In genomic region chr5:33627968-33628367, GRCm38 (mm10) we compare ENCODE assay signal across 8 mouse cellular contexts. TPM values are rescaled to one million over a fixed set of nuclear protein-coding genes. Genes with fewer than 3 reads are reported as not detected.
A peak's percentile ranks its signal among the peaks of the same experiment; 100 is the strongest.
DNase-seq lines count a peak whose midpoint lies in the region; ATAC-seq and TF ChIP-seq lines count a peak whose summit lies in the region.

No protein-coding gene starts in this region.

- 68% methylated on average over 4 of the region's 4 CpGs for WGBS in embryonic facial prominence, embryonic 10.5 days
- WGBS in hindbrain, embryonic 14.5 days: 35% methylated on average over 4 of the region's 4 CpGs
- 17% methylated on average over 4 of the region's 4 CpGs for WGBS in liver, postnatal 0 days (ENCODE audit: insufficient replicate concordance)
- 13% methylated on average over 4 of the region's 4 CpGs for WGBS in stomach, postnatal 0 days

- peak overlapping the region; percentile 92 for H3K4me3 ChIP-seq in embryonic facial prominence, embryonic 10.5 days
- 0 out of 2 replicates have a peak overlapping the region, but pooled peaks have one; percentile 80 for H3K4me3 ChIP-seq in hindbrain, embryonic 14.5 days (replicated peaks; ENCODE audit: low read length)
- H3K4me3 ChIP-seq in liver, postnatal 0 days (ENCODE audit: low read depth, low read length): peak overlapping the region; percentile 68
- H3K4me3 ChIP-seq in stomach, postnatal 0 days (ENCODE audit: low read depth, low read length): peak overlapping the region; percentile 79

- intact Hi-C loops in heart, postnatal 14 days (cut with DNase I): no loop called here
- intact Hi-C loops in left cerebral cortex, postnatal 14 days (cut with DNase I): no loop called here

- H3K36me3 ChIP-seq in embryonic facial prominence, embryonic 10.5 days (replicated peaks): peaks cover 23% of the 10 kb centered on the region
- H3K36me3 ChIP-seq in hindbrain, embryonic 14.5 days (replicated peaks; ENCODE audit: control insufficient read depth, insufficient read depth): no peaks in the 10 kb centered on the region
- H3K36me3 ChIP-seq in liver, postnatal 0 days (replicated peaks; ENCODE audit: insufficient read depth, low read length): peaks cover 3% of the 10 kb centered on the region; the same call in 1 of the 2 replicates
- no peaks in the 10 kb centered on the region for H3K36me3 ChIP-seq in stomach, postnatal 0 days (ENCODE audit: control insufficient read depth, insufficient read depth, low read length)

- no peak for ATAC-seq in hindbrain, embryonic 14.5 days (ENCODE audit: low FRiP score)
- ATAC-seq in liver, postnatal 0 days: no peak
- ATAC-seq in stomach, postnatal 0 days (ENCODE audit: low FRiP score, low TSS enrichment): no peak

- DNase-seq in heart, adult 18-20 months: peak; percentile 41 to 46
- no peak for DNase-seq in heart, postnatal 14 days
- DNase-seq in embryonic facial prominence, embryonic 10.5 days (ENCODE audit: low spot score): no peak
- DNase-seq in hindbrain, embryonic 14.5 days (ENCODE audit: low spot score): no peak
- DNase-seq in liver, postnatal 0 days: no peak
- DNase-seq in stomach, postnatal 0 days (ENCODE audit: low spot score): no peak
- DNase-seq in left cerebral cortex, postnatal 14 days (ENCODE audit: low spot score in 2 of 2): no peak
- no peak for DNase-seq in cerebellum, adult 11 months

- peaks cover 30% of the 10 kb centered on the region for H3K4me1 ChIP-seq in embryonic facial prominence, embryonic 10.5 days
- peaks cover 17% of the 10 kb centered on the region for H3K4me1 ChIP-seq in hindbrain, embryonic 14.5 days (replicated peaks; ENCODE audit: control insufficient read depth, insufficient read depth, low read length)
- peaks cover 23% of the 10 kb centered on the region for H3K4me1 ChIP-seq in liver, postnatal 0 days (ENCODE audit: insufficient read depth)
- peaks cover 5% of the 10 kb centered on the region; the same call in 1 of the 2 replicates for H3K4me1 ChIP-seq in stomach, postnatal 0 days (replicated peaks; ENCODE audit: control insufficient read depth, insufficient read depth)

- H3K4me2 ChIP-seq in hindbrain, embryonic 14.5 days (replicated peaks): peak overlapping the region; percentile 91
- peak overlapping the region; percentile 92 for H3K4me2 ChIP-seq in liver, postnatal 0 days (ENCODE audit: low read depth, low read length)
- peak overlapping the region; percentile 86 for H3K4me2 ChIP-seq in stomach, postnatal 0 days (replicated peaks; ENCODE audit: low read depth)

- no peak overlapping the region; the same call in 1 of the 2 replicates for H3K27ac ChIP-seq in embryonic facial prominence, embryonic 10.5 days (replicated peaks)
- no peak overlapping the region for H3K27ac ChIP-seq in hindbrain, embryonic 14.5 days
- H3K27ac ChIP-seq in liver, postnatal 0 days (ENCODE audit: low read depth): no peak overlapping the region
- H3K27ac ChIP-seq in stomach, postnatal 0 days (replicated peaks): no peak overlapping the region

- H3K27me3 ChIP-seq in embryonic facial prominence, embryonic 10.5 days (replicated peaks; ENCODE audit: low read depth, poor library complexity, severe bottlenecking): no peaks in the 10 kb centered on the region
- H3K27me3 ChIP-seq in hindbrain, embryonic 14.5 days (ENCODE audit: control insufficient read depth, insufficient read depth, low read length): no peaks in the 10 kb centered on the region
- H3K27me3 ChIP-seq in liver, postnatal 0 days (ENCODE audit: insufficient read depth, low read length): no peaks in the 10 kb centered on the region
- no peaks in the 10 kb centered on the region for H3K27me3 ChIP-seq in stomach, postnatal 0 days (ENCODE audit: control insufficient read depth, insufficient read depth, low read length)

- no peak overlapping the region for H3K9ac ChIP-seq in hindbrain, embryonic 14.5 days
- no peak overlapping the region for H3K9ac ChIP-seq in liver, postnatal 0 days (replicated peaks)
- 0 out of 2 replicates have a peak overlapping the region, but pooled peaks have one; percentile 27 for H3K9ac ChIP-seq in stomach, postnatal 0 days (ENCODE audit: low read length)

- TF ChIP-seq CTCF in liver, postnatal 0 days (IDR thresholded peaks at IDR 0.05; ENCODE audit: low read depth): no peak
- TF ChIP-seq CTCF in stomach, postnatal 0 days (IDR thresholded peaks at IDR 0.05; ENCODE audit: low read depth): no peak

- no peaks in the 10 kb centered on the region for H3K9me3 ChIP-seq in embryonic facial prominence, embryonic 10.5 days
- no peaks in the 10 kb centered on the region for H3K9me3 ChIP-seq in hindbrain, embryonic 14.5 days (ENCODE audit: control insufficient read depth, low read length)
- no peaks in the 10 kb centered on the region for H3K9me3 ChIP-seq in liver, postnatal 0 days (ENCODE audit: low read length)
- H3K9me3 ChIP-seq in stomach, postnatal 0 days (ENCODE audit: control insufficient read depth, low read length): no peaks in the 10 kb centered on the region

- no peak for TF ChIP-seq EP300 in liver, postnatal 0 days (IDR thresholded peaks at IDR 0.05; ENCODE audit: low read depth)
- no peak for TF ChIP-seq EP300 in stomach, postnatal 0 days (optimal IDR thresholded peaks at IDR 0.05)

RNA-seq across cellular contexts. Expression of gene Fam53a, which starts 1.5 kb away (rescaled TPM):
- 10 to 100 TPM; 21.6 to 28.7 TPM for total RNA-seq in heart, adult 18-20 months (2021)
- 10 to 100 TPM; 31.7 to 32.3 TPM for total RNA-seq in heart, postnatal 14 days (2021)
- polyA plus RNA-seq in embryonic facial prominence, embryonic 10.5 days (2016; fragmentation: Nextera tagmentation; extraction: Ambion mirVana): 78.2 and 79.9 TPM in 2 replicates
- polyA plus RNA-seq in hindbrain, embryonic 14.5 days (2014; fragmentation: Nextera tagmentation; extraction: Ambion mirVana): 26.8 and 30.2 TPM in 2 replicates
- polyA plus RNA-seq in liver, postnatal 0 days (2015; fragmentation: Nextera tagmentation; extraction: Ambion mirVana): 20.5 and 21.0 TPM in 2 replicates
- polyA plus RNA-seq in stomach, postnatal 0 days (2015; fragmentation: Nextera tagmentation; extraction: Ambion mirVana): 44.9 and 45.0 TPM in 2 replicates
- 10 to 100 TPM; 22.4 to 23.9 TPM for total RNA-seq in left cerebral cortex, postnatal 14 days (2021)

RNA-seq across cellular contexts. Expression of gene Gm9903, which starts 1.8 kb away (rescaled TPM):
- 1 to 10 TPM in 1 of 2 experiments, under 1 TPM in 1; 0.87 to 1.2 TPM for total RNA-seq in heart, adult 18-20 months (2021)
- 1 to 10 TPM; 1.4 TPM for total RNA-seq in heart, postnatal 14 days (2021)
- polyA plus RNA-seq in embryonic facial prominence, embryonic 10.5 days (2016; fragmentation: Nextera tagmentation; extraction: Ambion mirVana): 0.30 and 0.32 TPM in 2 replicates
- polyA plus RNA-seq in hindbrain, embryonic 14.5 days (2014; fragmentation: Nextera tagmentation; extraction: Ambion mirVana): 0.64 and 0.77 TPM in 2 replicates
- 0.06 and 0.20 TPM in 2 replicates for polyA plus RNA-seq in liver, postnatal 0 days (2015; fragmentation: Nextera tagmentation; extraction: Ambion mirVana)
- polyA plus RNA-seq in stomach, postnatal 0 days (2015; fragmentation: Nextera tagmentation; extraction: Ambion mirVana): 0.25 and 0.42 TPM in 2 replicates
- 1 to 10 TPM in 1 of 2 experiments, under 1 TPM in 1; 0.72 to 1.3 TPM for total RNA-seq in left cerebral cortex, postnatal 14 days (2021)

RNA-seq across cellular contexts. Expression of gene Slbp, which starts 24.4 kb away (rescaled TPM):
- total RNA-seq in heart, adult 18-20 months (2021): 10 to 100 TPM; 13.5 to 14.7 TPM
- 10 to 100 TPM; 17.8 to 22.2 TPM for total RNA-seq in heart, postnatal 14 days (2021)
- 313 and 322 TPM in 2 replicates for polyA plus RNA-seq in embryonic facial prominence, embryonic 10.5 days (2016; fragmentation: Nextera tagmentation; extraction: Ambion mirVana)
- 115 and 125 TPM in 2 replicates for polyA plus RNA-seq in hindbrain, embryonic 14.5 days (2014; fragmentation: Nextera tagmentation; extraction: Ambion mirVana)
- polyA plus RNA-seq in liver, postnatal 0 days (2015; fragmentation: Nextera tagmentation; extraction: Ambion mirVana): 144 and 150 TPM in 2 replicates
- 84.0 and 87.3 TPM in 2 replicates for polyA plus RNA-seq in stomach, postnatal 0 days (2015; fragmentation: Nextera tagmentation; extraction: Ambion mirVana)
- total RNA-seq in left cerebral cortex, postnatal 14 days (2021): 10 to 100 TPM; 23.6 to 27.7 TPM

RNA-seq across cellular contexts. Expression of gene Tacc3, which starts 30.0 kb away (rescaled TPM):
- 1 to 10 TPM; 1.5 to 2.5 TPM for total RNA-seq in heart, adult 18-20 months (2021)
- 10 to 100 TPM in 1 of 2 experiments, 1 to 10 TPM in 1; 6.8 to 12.0 TPM for total RNA-seq in heart, postnatal 14 days (2021)
- 318 and 337 TPM in 2 replicates for polyA plus RNA-seq in embryonic facial prominence, embryonic 10.5 days (2016; fragmentation: Nextera tagmentation; extraction: Ambion mirVana)
- polyA plus RNA-seq in hindbrain, embryonic 14.5 days (2014; fragmentation: Nextera tagmentation; extraction: Ambion mirVana): 32.3 and 41.0 TPM in 2 replicates
- 64.2 and 67.0 TPM in 2 replicates for polyA plus RNA-seq in liver, postnatal 0 days (2015; fragmentation: Nextera tagmentation; extraction: Ambion mirVana)
- 33.8 and 44.0 TPM in 2 replicates for polyA plus RNA-seq in stomach, postnatal 0 days (2015; fragmentation: Nextera tagmentation; extraction: Ambion mirVana)
- 10 to 100 TPM in 1 of 2 experiments, 1 to 10 TPM in 1; 9.1 to 11.2 TPM for total RNA-seq in left cerebral cortex, postnatal 14 days (2021)

RNA-seq across cellular contexts. Expression of gene Tmem129, which starts 30.2 kb away (rescaled TPM):
- total RNA-seq in heart, adult 18-20 months (2021): 10 to 100 TPM; 19.5 to 19.6 TPM
- total RNA-seq in heart, postnatal 14 days (2021): 10 to 100 TPM; 17.0 to 17.8 TPM
- 37.1 and 40.0 TPM in 2 replicates for polyA plus RNA-seq in embryonic facial prominence, embryonic 10.5 days (2016; fragmentation: Nextera tagmentation; extraction: Ambion mirVana)
- 27.5 and 28.8 TPM in 2 replicates for polyA plus RNA-seq in hindbrain, embryonic 14.5 days (2014; fragmentation: Nextera tagmentation; extraction: Ambion mirVana)
- 15.8 and 16.5 TPM in 2 replicates for polyA plus RNA-seq in liver, postnatal 0 days (2015; fragmentation: Nextera tagmentation; extraction: Ambion mirVana)
- 16.7 and 17.4 TPM in 2 replicates for polyA plus RNA-seq in stomach, postnatal 0 days (2015; fragmentation: Nextera tagmentation; extraction: Ambion mirVana)
- 10 to 100 TPM; 24.9 to 26.7 TPM for total RNA-seq in left cerebral cortex, postnatal 14 days (2021)

Comparison
In these comparisons a context has a peak if more than half of its experiments do, and no peak if none do; other contexts are left out.
1. DNase-seq: peak in heart, adult 18-20 months (2 of 2); none in heart, postnatal 14 days (0 of 2), embryonic facial prominence, embryonic 10.5 days (single experiment), hindbrain, embryonic 14.5 days (single experiment), liver, postnatal 0 days (single experiment), stomach, postnatal 0 days (single experiment), left cerebral cortex, postnatal 14 days (0 of 2) and cerebellum, adult 11 months (single experiment).
2. Peak in every context shown above with its lines, with median percentiles within 50 percentile points of each other: H3K4me3 ChIP-seq and H3K4me2 ChIP-seq.